Mouse (Mus musculus) lung, adult 10 weeks (tissue): ENCODE results near the gene Cavin1. TPM values are rescaled to one million over a fixed set of nuclear protein-coding genes. Genes with fewer than 3 reads are reported as not detected.

Experiments
- polyA plus RNA-seq: library from polyadenylated mRNA; stranded (reverse); fragments of 350-450 nt; fragmentation: Illumina TruSeq; extraction: RNeasy Lipid Tissue Mini Kit (QIAGEN cat#74804); gene quantifications from one replicate; pipeline ENCODE4 v1.2.3, GENCODE M21; 2014; ENCODE audit warnings: low read depth, low replicate concordance; ENCODE audit not compliant: insufficient read depth

Gene Cavin1
- polyA plus RNA-seq: 204 TPM

DNA sequence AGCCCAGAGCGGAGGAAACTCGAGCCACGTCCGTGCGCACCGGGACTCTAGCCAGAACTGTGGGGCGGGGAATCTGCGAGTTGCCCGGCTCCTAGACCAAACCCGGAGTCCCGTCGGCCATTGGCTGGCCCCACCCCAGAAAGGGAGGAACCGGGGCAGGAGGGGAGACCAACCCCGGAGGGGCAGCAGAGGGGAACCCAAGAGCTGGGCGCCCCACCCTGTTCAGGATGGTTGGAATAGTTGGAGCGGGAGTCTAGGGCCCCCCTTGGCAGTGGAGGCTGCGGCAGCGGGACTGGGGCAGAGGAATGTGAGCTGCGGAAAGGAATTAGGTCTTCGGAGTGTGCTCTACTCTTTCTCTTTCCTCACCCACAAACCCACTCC lies at the start of gene Cavin1:
Gene Cavin1 (minus strand): TSS at position 331 of the 381 bp plus-strand sequence.

DNA sequence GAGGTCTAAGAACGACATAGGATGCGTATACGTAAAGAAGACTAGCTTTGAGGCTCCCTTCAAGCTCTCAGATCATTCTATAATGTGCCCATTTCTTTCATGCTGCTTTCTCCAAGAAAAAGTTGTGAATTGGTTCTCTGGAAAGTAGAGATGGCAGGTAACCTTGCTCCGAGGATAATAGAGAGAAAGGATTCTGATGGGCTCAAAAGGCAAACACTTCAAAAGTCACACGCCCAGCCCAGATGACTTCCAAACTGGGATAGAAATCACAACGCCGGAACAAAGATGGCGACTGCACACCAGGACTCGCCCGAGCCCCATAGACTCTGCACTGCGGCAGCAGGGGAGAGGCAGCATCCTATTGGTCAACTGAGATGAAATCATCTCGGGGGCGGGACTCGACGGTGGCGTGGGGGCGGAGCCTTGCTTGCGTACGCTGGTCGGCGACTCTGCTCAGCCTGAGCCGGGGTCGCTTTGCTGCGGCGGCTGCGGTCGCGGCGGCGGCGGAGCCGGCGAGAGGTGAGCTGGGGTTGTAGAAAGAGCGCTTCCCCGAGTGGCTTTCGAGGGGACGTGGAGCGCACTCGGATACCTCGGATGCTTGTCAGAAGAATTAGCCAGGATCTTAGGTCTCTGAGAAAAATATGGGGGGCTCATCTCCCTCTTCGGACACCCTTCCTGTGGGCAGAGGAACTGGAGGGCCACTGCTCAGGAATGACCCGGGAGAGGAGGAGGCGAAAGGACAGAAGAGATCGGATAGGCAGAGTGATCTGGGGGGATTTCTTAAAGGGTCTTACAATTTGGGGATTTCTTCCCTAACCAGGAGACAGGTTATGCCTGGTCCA lies 38.6 kb upstream of the Cavin1 start, which contains the start of gene Atp6v0a1:
Gene Atp6v0a1 (plus strand): TSS at position 407 of the 842 bp plus-strand sequence.

DNA sequence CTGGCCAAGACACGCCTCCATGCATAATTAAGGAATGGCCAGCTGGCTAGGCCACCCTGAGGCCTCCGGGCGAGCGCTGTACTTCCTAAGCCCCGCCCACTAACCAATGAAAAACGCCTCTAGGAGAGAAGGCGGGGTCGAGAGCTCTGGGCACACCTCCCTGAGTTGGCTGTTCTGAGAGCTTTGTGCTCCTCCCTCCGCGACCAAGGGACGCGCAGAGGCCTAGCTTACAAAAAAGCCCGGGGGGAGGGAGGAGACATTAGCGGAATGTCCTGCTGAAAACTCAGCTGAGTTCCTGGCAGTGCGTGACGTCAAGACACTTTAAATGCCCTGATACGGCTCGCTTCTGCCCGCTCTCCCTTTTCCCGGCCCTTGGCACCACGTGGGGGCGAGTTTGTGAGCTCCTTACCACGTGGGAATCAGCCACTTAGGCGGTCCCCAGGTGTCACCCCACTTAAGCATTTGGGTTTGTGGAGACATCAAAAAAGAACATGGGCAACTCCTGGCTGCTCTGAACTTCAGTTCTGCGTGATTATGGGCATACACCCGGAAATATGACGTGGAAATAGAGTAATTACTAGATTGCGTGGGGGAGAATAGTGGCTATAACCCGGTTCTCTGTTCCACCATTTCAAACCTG lies 31.1 kb downstream of the Cavin1 start, which contains the start of gene Stat3:
Gene Stat3 (minus strand): TSS at position 29 of the 640 bp plus-strand sequence.

Other genes with a start within 250 kb of the Cavin1 start
- 143 TPM for gene Rab5c, start 232.7 kb downstream of the Cavin1 start, polyA plus RNA-seq
- gene Kcnh4, start 210.9 kb downstream of the Cavin1 start, polyA plus RNA-seq: 0.27 TPM
- gene Hcrt, start 208.0 kb downstream of the Cavin1 start, polyA plus RNA-seq: not detected
- 9.3 TPM for gene Ghdc, start 199.9 kb downstream of the Cavin1 start, polyA plus RNA-seq
- 16.3 TPM for gene Stat5b, start 120.2 kb downstream of the Cavin1 start, polyA plus RNA-seq
- gene Stat5a, start 111.5 kb downstream of the Cavin1 start, polyA plus RNA-seq: 5.9 TPM
- gene Stat3, start 31.3 kb downstream of the Cavin1 start, polyA plus RNA-seq: 49.6 TPM
- gene Atp6v0a1, start 38.6 kb upstream of the Cavin1 start, polyA plus RNA-seq: 24.3 TPM
- 10.0 TPM for gene Naglu, start 99.1 kb upstream of the Cavin1 start, polyA plus RNA-seq
- gene Hsd17b1, start 107.5 kb upstream of the Cavin1 start, polyA plus RNA-seq: 0.35 TPM
- 19.9 TPM for gene Coasy, start 111.7 kb upstream of the Cavin1 start, polyA plus RNA-seq
- 33.0 TPM for gene Mlx, start 116.4 kb upstream of the Cavin1 start, polyA plus RNA-seq
- 6.5 TPM for gene Psmc3ip, start 124.5 kb upstream of the Cavin1 start, polyA plus RNA-seq
- gene Retreg3, start 149.0 kb upstream of the Cavin1 start, polyA plus RNA-seq: 36.3 TPM
- 16.8 TPM for gene Tubg1, start 149.1 kb upstream of the Cavin1 start, polyA plus RNA-seq
- 1.1 TPM for gene Tubg2, start 185.0 kb upstream of the Cavin1 start, polyA plus RNA-seq
- 0.62 TPM for gene Cntnap1, start 199.6 kb upstream of the Cavin1 start, polyA plus RNA-seq
- 10.0 TPM for gene Plekhh3, start 200.5 kb upstream of the Cavin1 start, polyA plus RNA-seq
- gene Ccr10, start 204.6 kb upstream of the Cavin1 start, polyA plus RNA-seq: 0.13 TPM